Mouse (Mus musculus) neural tube, embryonic 13.5 days (tissue): ENCODE measurements at regions not wholly inside any gene's neighbourhood (a gene's known extent, or its start where the extent isn't known, plus 50 kb on each side); places are given as distances from the start of the nearest gene placed in this dataset.

ENCODE experiments used
- ATAC-seq: fragments of 200-750 bp; cut with Nextera tagmentation; 2 replicates; pipeline ENCODE4 v1.8.0; 2017; ENCODE audit warnings: low read depth, mild to moderate bottlenecking, moderate TSS enrichment, moderate library complexity
- H3K27ac ChIP-seq: fragments of 300-500 bp; sonication (generic); replicated peaks from 2 replicates; pipeline ENCODE4 v1.5.1; 2015; ENCODE audit warnings: moderate library complexity, mild to moderate bottlenecking, inconsistent platforms
- H3K27me3 ChIP-seq: fragments of 300-500 bp; sonication (generic); 2 replicates; pipeline ENCODE4 v1.6.1; 2015; ENCODE audit warnings: mild to moderate bottlenecking, inconsistent platforms
- H3K36me3 ChIP-seq: fragments of 300-500 bp; sonication (generic); 2 replicates; pipeline ENCODE4 v1.6.1; 2015; ENCODE audit warnings: mild to moderate bottlenecking, inconsistent platforms
- H3K4me1 ChIP-seq: fragments of 300-500 bp; sonication (generic); replicated peaks from 2 replicates; pipeline ENCODE4 v1.6.1; 2015; ENCODE audit warnings: inconsistent platforms
- H3K4me2 ChIP-seq: fragments of 300-500 bp; sonication (generic); 2 replicates; pipeline ENCODE4 v1.6.1; 2015; ENCODE audit warnings: inconsistent platforms, mild to moderate bottlenecking, moderate library complexity
- H3K4me3 ChIP-seq: fragments of 300-500 bp; sonication (generic); 2 replicates; pipeline ENCODE4 v1.5.1; 2015; ENCODE audit warnings: mild to moderate bottlenecking, inconsistent platforms
- H3K9ac ChIP-seq: fragments of 300-500 bp; sonication (generic); 2 replicates; pipeline ENCODE4 v1.6.1; 2015; ENCODE audit warnings: moderate library complexity, mild to moderate bottlenecking, inconsistent platforms
- H3K9me3 ChIP-seq: fragments of 300-500 bp; sonication (generic); 2 replicates; pipeline ENCODE4 v1.6.1; 2016; ENCODE audit warnings: inconsistent platforms
- WGBS: fragments of 180-500 bp; shearing (Covaris S2); methylation state at CpG from one replicate; pipeline ENCODE4 v1.1.7; 2015; 5-methylcytosine and 5-hydroxymethylcytosine counted together

GRCm38 (mm10) chr3:149367888-149368287, 377.5 kb upstream of the Adgrl2 start:
- no peak overlapping the region for H3K9ac ChIP-seq
- WGBS = 83% methylated on average over 3 of the region's 3 CpGs
- no peak for ATAC-seq
- H3K4me2 ChIP-seq = no peak overlapping the region
- no peaks in the 10 kb centered on the region for H3K9me3 ChIP-seq
- H3K4me3 ChIP-seq = no peak overlapping the region
- no peaks in the 10 kb centered on the region for H3K36me3 ChIP-seq
- H3K27ac ChIP-seq = no peak overlapping the region
- H3K27me3 ChIP-seq = no peaks in the 10 kb centered on the region; the same call in 1 of the 2 replicates
- no peaks in the 10 kb centered on the region for H3K4me1 ChIP-seq

- Histone ChIP-seq H3K4me3 (no peak overlapping the region), H3K9ac (no peak overlapping the region), H3K4me2 (no peak overlapping the region), H3K9me3 (no peaks in the 10 kb centered on the region), H3K27me3 (no peaks in the 10 kb centered on the region), H3K27ac (no peak overlapping the region), H3K36me3 (no peaks in the 10 kb centered on the region), H3K4me1 (peaks cover 22% of the 10 kb centered on the region)
- no peak for ATAC-seq
- 84% methylated on average over 2 of the region's 2 CpGs for WGBS
Measured at GRCm38 (mm10) chr3:149360164-149360563, 369.8 kb upstream of the Adgrl2 start.

GRCm38 (mm10) chr3:149358570-149359193, 368.3 kb upstream of the Adgrl2 start:
- ATAC-seq = peak; percentile 79
- WGBS = 22% methylated on average over 6 of the region's 6 CpGs
- no peaks in the 10 kb centered on the region for H3K36me3 ChIP-seq
- H3K27ac ChIP-seq = peak overlapping the region; percentile 79
- H3K27me3 ChIP-seq = no peaks in the 10 kb centered on the region
- H3K4me3 ChIP-seq = 0 out of 2 replicates have a peak overlapping the region, but pooled peaks have one; percentile 3
- peak overlapping the region; percentile 41 for H3K4me2 ChIP-seq
- peaks cover 22% of the 10 kb centered on the region for H3K4me1 ChIP-seq
- H3K9ac ChIP-seq = no peak overlapping the region
- no peaks in the 10 kb centered on the region for H3K9me3 ChIP-seq

GRCm38 (mm10) chr3:149357903-149358569, 367.7 kb upstream of the Adgrl2 start:
- peaks cover 22% of the 10 kb centered on the region for H3K4me1 ChIP-seq
- no peaks in the 10 kb centered on the region for H3K27me3 ChIP-seq
- H3K9ac ChIP-seq = 0 out of 2 replicates have a peak overlapping the region, but pooled peaks have one; percentile 34
- no peaks in the 10 kb centered on the region for H3K36me3 ChIP-seq
- H3K9me3 ChIP-seq = no peaks in the 10 kb centered on the region
- peak; percentile 75 for ATAC-seq
- WGBS = 27% methylated on average over 14 of the region's 14 CpGs
- H3K4me2 ChIP-seq = peak overlapping the region; percentile 41
- H3K27ac ChIP-seq = peak overlapping the region; percentile 79
- peak overlapping the region; percentile 3; the same call in 1 of the 2 replicates for H3K4me3 ChIP-seq

GRCm38 (mm10) chr3:149357121-149357520, 366.8 kb upstream of the Adgrl2 start:
- H3K4me2 ChIP-seq = no peak overlapping the region
- H3K4me3 ChIP-seq = no peak overlapping the region
- H3K27ac ChIP-seq = no peak overlapping the region
- 55% methylated on average over 2 of the region's 2 CpGs for WGBS
- 0 out of 2 replicates have a peak, but pooled peaks have one; percentile 5 for ATAC-seq
- no peaks in the 10 kb centered on the region for H3K27me3 ChIP-seq
- no peak overlapping the region for H3K9ac ChIP-seq
- no peaks in the 10 kb centered on the region for H3K36me3 ChIP-seq
- H3K9me3 ChIP-seq = no peaks in the 10 kb centered on the region
- H3K4me1 ChIP-seq = peaks cover 22% of the 10 kb centered on the region

- H3K9ac ChIP-seq = no peak overlapping the region
- no peaks in the 10 kb centered on the region for H3K27me3 ChIP-seq
- H3K4me3 ChIP-seq = no peak overlapping the region
- no peak overlapping the region for H3K4me2 ChIP-seq
- no peaks in the 10 kb centered on the region for H3K9me3 ChIP-seq
- H3K36me3 ChIP-seq = no peaks in the 10 kb centered on the region
- ATAC-seq = no peak
- H3K4me1 ChIP-seq = peaks cover 22% of the 10 kb centered on the region
- H3K27ac ChIP-seq = no peak overlapping the region
- WGBS = 84% methylated on average over 11 of the region's 11 CpGs
Measured at GRCm38 (mm10) chr3:149355362-149355761, 365.0 kb upstream of the Adgrl2 start.

GRCm38 (mm10) chr3:149353958-149354357, 363.6 kb upstream of the Adgrl2 start:
- Histone ChIP-seq H3K27me3 (no peaks in the 10 kb centered on the region), H3K36me3 (no peaks in the 10 kb centered on the region), H3K4me1 (peaks cover 22% of the 10 kb centered on the region), H3K4me2 (no peak overlapping the region), H3K9ac (no peak overlapping the region), H3K4me3 (no peak overlapping the region), H3K27ac (no peak overlapping the region), H3K9me3 (no peaks in the 10 kb centered on the region)
- WGBS = 84% methylated on average over 5 of the region's 5 CpGs
- ATAC-seq = no peak

GRCm38 (mm10) chr3:149352546-149352945, 362.2 kb upstream of the Adgrl2 start:
- H3K4me2 ChIP-seq = no peak overlapping the region
- WGBS = 63% methylated on average over 6 of the region's 6 CpGs
- H3K27ac ChIP-seq = no peak overlapping the region
- no peaks in the 10 kb centered on the region for H3K36me3 ChIP-seq
- H3K27me3 ChIP-seq = no peaks in the 10 kb centered on the region
- no peak overlapping the region for H3K9ac ChIP-seq
- H3K4me3 ChIP-seq = no peak overlapping the region
- H3K9me3 ChIP-seq = no peaks in the 10 kb centered on the region
- no peak for ATAC-seq
- peaks cover 10% of the 10 kb centered on the region for H3K4me1 ChIP-seq

GRCm38 (mm10) chr3:149349731-149350130, 359.4 kb upstream of the Adgrl2 start:
- Histone ChIP-seq H3K4me1 (no peaks in the 10 kb centered on the region; the same call in 1 of the 2 replicates), H3K4me2 (no peak overlapping the region), H3K27ac (no peak overlapping the region), H3K27me3 (no peaks in the 10 kb centered on the region; the same call in 1 of the 2 replicates), H3K36me3 (no peaks in the 10 kb centered on the region), H3K9ac (no peak overlapping the region), H3K9me3 (no peaks in the 10 kb centered on the region), H3K4me3 (no peak overlapping the region)
- WGBS = 42% methylated on average over 6 of the region's 6 CpGs
- peak; percentile 63 for ATAC-seq

GRCm38 (mm10) chr3:149349211-149349697, 358.9 kb upstream of the Adgrl2 start:
- ATAC-seq = peak; percentile 63; the same call in 1 of the 2 replicates
- 39% methylated on average over 9 of the region's 9 CpGs for WGBS
- no peak overlapping the region for H3K27ac ChIP-seq

GRCm38 (mm10) chr3:149348459-149348971, 358.2 kb upstream of the Adgrl2 start:
- 80% methylated on average over 1 of the region's 1 CpGs for WGBS

More at GRCm38 (mm10) chr3:149349211-149349697, 358.9 kb upstream of the Adgrl2 start:
- H3K36me3 ChIP-seq = no peaks in the 10 kb centered on the region
- no peak overlapping the region for H3K4me3 ChIP-seq
- H3K9me3 ChIP-seq = no peaks in the 10 kb centered on the region
- H3K9ac ChIP-seq = no peak overlapping the region
- H3K27me3 ChIP-seq = no peaks in the 10 kb centered on the region; the same call in 1 of the 2 replicates
- H3K4me2 ChIP-seq = no peak overlapping the region
- no peaks in the 10 kb centered on the region; the same call in 1 of the 2 replicates for H3K4me1 ChIP-seq

More at GRCm38 (mm10) chr3:149348459-149348971, 358.2 kb upstream of the Adgrl2 start:
- Histone ChIP-seq H3K4me2 (no peak overlapping the region), H3K4me1 (no peaks in the 10 kb centered on the region; the same call in 1 of the 2 replicates), H3K4me3 (no peak overlapping the region), H3K9me3 (no peaks in the 10 kb centered on the region), H3K27ac (no peak overlapping the region), H3K36me3 (no peaks in the 10 kb centered on the region), H3K27me3 (no peaks in the 10 kb centered on the region; the same call in 1 of the 2 replicates), H3K9ac (no peak overlapping the region)
- no peak for ATAC-seq
